Mouse (Mus musculus) erythroblast, embryonic 14.5 days (primary cell): ENCODE results near the gene Ly75.

Source experiments
- GATA1 ChIP-seq: IDR thresholded peaks from 2 replicates; pipeline ENCODE4 v1.6.1; 2012; ENCODE audit warnings: low read length, inconsistent platforms, mixed read lengths
- TAL1 ChIP-seq: IDR thresholded peaks from 3 replicates; pipeline ENCODE4 v1.6.1; 2012; ENCODE audit warnings: low read length, inconsistent platforms, mixed read lengths

GRCm38 (mm10) chr2:60288606-60289005 lies 94.5 kb downstream of the Ly75 start:
- TF ChIP-seq GATA1 (no peak), TAL1 (no peak)
